Mouse (Mus musculus): ENCODE data around the gene Mroh2a. TPM values are rescaled to one million over a fixed set of nuclear protein-coding genes. Genes with fewer than 3 reads are reported as not detected.
A peak's percentile ranks its signal among the peaks of the same experiment; 100 is the strongest.

Mroh2a gene
- total and polyA plus RNA-seq, 3 experiments, result 0.06 to 0.13 TPM; not detected in 1

DNA sequence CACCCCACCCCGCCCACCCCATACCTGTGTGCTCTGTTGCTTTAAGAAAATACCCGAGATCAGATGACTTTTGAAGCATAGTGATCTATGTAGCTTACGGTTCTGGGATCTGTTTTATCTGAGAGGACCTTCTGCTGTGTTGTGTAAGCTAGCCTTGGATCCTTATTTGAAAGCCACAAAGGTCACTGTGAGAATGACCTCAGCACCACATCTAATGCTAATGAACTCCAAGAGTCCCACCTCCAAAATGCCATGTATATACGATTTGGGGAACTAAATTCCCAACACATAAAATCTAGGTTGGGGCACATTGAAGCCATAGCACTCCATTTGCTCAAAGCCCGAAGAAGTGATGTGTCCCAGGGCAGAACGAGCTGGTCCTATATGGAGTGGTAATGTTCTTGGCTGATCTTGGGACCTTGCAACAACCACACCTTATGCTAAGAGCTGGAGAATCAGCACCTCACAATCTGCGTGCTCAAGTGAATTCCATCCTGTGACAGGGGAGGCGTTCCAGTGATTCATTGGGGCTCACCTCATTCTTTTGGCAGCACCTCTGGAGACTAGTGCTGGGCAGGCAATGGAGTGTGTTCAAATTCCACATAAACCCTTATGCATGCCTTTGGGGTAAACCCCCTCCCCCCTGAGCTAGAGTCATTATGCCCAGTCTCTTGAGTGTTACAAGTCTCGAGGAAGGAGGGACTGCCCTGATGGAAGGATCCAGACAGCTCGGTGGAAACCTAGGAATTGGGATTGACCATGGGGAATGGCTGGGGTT lies 30.3 kb downstream of the Mroh2a start:
- Histone ChIP-seq H3K27ac (no peak overlapping the region), H3K27me3 (ENCODE audit: control insufficient read depth, insufficient read depth, low read length) (no peaks in the 10 kb centered on the region), H3K4me3 (no peak overlapping the region), H3K79me2 (replicated peaks; ENCODE audit: control insufficient read depth, insufficient read depth, low read length) (no peaks in the 10 kb centered on the region), H3K36me3 (ENCODE audit: control insufficient read depth, insufficient read depth, low read length) (no peaks in the 10 kb centered on the region), H3K9ac (ENCODE audit: low read depth, low read length) (no peak overlapping the region), H3K4me1 (ENCODE audit: control insufficient read depth, insufficient read depth, low read length) (peaks cover 3% of the 10 kb centered on the region)
- intact Hi-C loops (cut with DNase I), result no loop called here
- DNase-seq, result peak in 1 of 2 experiments; percentile 38
- no peak for TF ChIP-seq CTCF (IDR thresholded peaks at IDR 0.05)
- no peak for TF ChIP-seq POLR2A (IDR thresholded peaks at IDR 0.05; ENCODE audit: insufficient read depth, low read depth, low read length)
- TF ChIP-seq EP300 (IDR thresholded peaks at IDR 0.05; ENCODE audit: insufficient read depth, low read depth, low read length), result no peak
- 75% methylated on average over 10 of the region's 10 CpGs for WGBS

DNA sequence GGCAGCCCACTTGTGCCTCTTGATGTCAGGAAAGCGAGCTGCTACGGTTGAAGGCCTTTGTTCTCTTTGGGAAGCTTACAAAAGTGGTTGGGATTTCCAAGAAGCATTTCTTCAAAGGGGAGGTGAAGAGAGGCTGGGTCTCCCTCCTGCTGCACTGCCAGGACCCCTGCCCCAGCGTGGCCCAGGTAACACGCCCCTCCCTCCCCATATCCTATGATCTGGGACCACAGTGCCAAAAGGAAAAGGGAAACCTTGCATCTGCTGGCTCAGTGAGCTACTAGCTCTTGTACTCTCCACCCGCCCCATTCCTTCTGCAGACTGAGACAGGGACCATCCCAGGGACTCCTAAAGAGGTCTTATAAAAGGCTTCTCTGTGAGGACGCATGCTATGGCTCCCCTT lies 30.9 kb downstream of the Mroh2a start:
- Histone ChIP-seq H3K79me2 (replicated peaks; ENCODE audit: control insufficient read depth, insufficient read depth, low read length) (no peaks in the 10 kb centered on the region), H3K36me3 (ENCODE audit: control insufficient read depth, insufficient read depth, low read length) (no peaks in the 10 kb centered on the region), H3K27me3 (ENCODE audit: control insufficient read depth, insufficient read depth, low read length) (no peaks in the 10 kb centered on the region), H3K4me3 (no peak overlapping the region), H3K27ac (no peak overlapping the region), H3K9ac (ENCODE audit: low read depth, low read length) (no peak overlapping the region), H3K4me1 (ENCODE audit: control insufficient read depth, insufficient read depth, low read length) (peaks cover 3% of the 10 kb centered on the region)
- DNase-seq, result peak in 1 of 2 experiments; percentile 44
- intact Hi-C loops (cut with DNase I), result no loop called here
- TF ChIP-seq CTCF (IDR thresholded peaks at IDR 0.05) (no peak), POLR2A (IDR thresholded peaks at IDR 0.05; ENCODE audit: insufficient read depth, low read depth, low read length) (no peak), EP300 (IDR thresholded peaks at IDR 0.05; ENCODE audit: insufficient read depth, low read depth, low read length) (no peak)
- WGBS, result 80% methylated on average over 6 of the region's 6 CpGs

DNA sequence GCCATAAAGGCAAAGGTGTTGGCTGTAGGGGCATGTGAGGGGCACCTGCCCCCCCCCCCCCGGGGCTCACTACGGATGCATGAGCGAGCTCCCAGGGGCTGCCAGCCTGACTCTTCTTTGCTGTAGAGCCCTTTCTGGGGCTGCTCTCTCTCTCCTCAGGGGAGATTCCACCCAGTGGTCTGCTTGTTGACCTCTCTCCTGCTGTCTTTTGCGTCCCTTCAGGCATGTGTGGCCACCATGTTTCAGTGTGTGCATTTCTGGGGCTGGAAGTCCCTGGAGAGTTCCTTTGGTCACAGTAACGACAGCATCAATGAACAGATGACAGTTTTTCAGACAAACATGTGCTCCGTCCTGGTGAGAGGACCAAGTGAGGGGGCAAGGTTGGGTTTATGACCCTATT lies 31.6 kb downstream of the Mroh2a start:
- Histone ChIP-seq H3K36me3 (ENCODE audit: control insufficient read depth, insufficient read depth, low read length) (no peaks in the 10 kb centered on the region), H3K4me3 (no peak overlapping the region), H3K9ac (ENCODE audit: low read depth, low read length) (no peak overlapping the region), H3K27me3 (ENCODE audit: control insufficient read depth, insufficient read depth, low read length) (no peaks in the 10 kb centered on the region), H3K4me1 (ENCODE audit: control insufficient read depth, insufficient read depth, low read length) (peaks cover 3% of the 10 kb centered on the region), H3K79me2 (replicated peaks; ENCODE audit: control insufficient read depth, insufficient read depth, low read length) (no peaks in the 10 kb centered on the region), H3K27ac (no peak overlapping the region)
- no peak for DNase-seq
- WGBS, result 63% methylated on average over 6 of the region's 6 CpGs
- TF ChIP-seq EP300 (IDR thresholded peaks at IDR 0.05; ENCODE audit: insufficient read depth, low read depth, low read length) (no peak), POLR2A (IDR thresholded peaks at IDR 0.05; ENCODE audit: insufficient read depth, low read depth, low read length) (no peak), CTCF (IDR thresholded peaks at IDR 0.05) (no peak)
- intact Hi-C loops (cut with DNase I), result no loop called here

DNA sequence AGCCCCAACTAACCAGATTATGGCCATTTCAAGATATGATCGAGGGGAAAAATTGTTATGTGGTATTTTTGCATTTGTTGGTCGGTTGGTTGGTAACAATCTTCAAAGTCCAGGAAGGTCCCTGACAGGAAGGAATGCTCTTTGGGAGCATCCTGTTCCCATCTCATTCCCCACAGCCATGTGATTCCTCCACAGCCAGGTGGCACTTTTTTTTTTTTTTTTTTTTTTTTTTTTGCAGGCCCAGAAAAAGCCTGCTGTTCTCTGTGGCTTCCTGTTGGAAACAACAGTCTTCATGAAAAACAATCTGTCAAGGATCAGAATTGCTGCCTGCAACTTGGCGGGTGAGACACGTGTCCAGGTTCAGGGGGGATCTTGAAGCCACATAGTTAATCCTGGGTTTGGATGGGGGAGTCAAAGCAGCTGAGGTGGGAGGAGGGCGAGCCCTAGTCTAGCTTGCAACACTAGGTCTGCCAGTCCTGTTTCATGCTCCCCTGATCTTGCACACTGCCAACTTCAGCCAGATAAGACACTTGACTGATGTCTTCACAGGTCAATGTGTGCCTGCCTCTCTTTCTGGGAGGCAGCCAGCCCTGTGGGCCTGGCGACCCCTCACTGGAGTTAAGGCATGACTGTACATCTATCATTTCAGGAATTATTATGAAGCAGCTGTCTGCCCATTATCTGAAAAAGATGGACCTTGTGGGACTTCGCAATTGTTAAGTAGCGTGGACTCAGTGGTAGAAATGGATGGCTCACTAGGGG lies 32.3 kb downstream of the Mroh2a start:
- H3K27ac ChIP-seq, result no peak overlapping the region
- no peak overlapping the region for H3K9ac ChIP-seq (ENCODE audit: low read depth, low read length)
- no peak for TF ChIP-seq POLR2A (IDR thresholded peaks at IDR 0.05; ENCODE audit: insufficient read depth, low read depth, low read length)
- no peak for TF ChIP-seq CTCF (IDR thresholded peaks at IDR 0.05)
- no peak for TF ChIP-seq EP300 (IDR thresholded peaks at IDR 0.05; ENCODE audit: insufficient read depth, low read depth, low read length)
- no peaks in the 10 kb centered on the region for H3K27me3 ChIP-seq (ENCODE audit: control insufficient read depth, insufficient read depth, low read length)
- H3K4me1 ChIP-seq (ENCODE audit: control insufficient read depth, insufficient read depth, low read length), result peaks cover 3% of the 10 kb centered on the region
- no peaks in the 10 kb centered on the region for H3K79me2 ChIP-seq (replicated peaks; ENCODE audit: control insufficient read depth, insufficient read depth, low read length)
- H3K36me3 ChIP-seq (ENCODE audit: control insufficient read depth, insufficient read depth, low read length), result no peaks in the 10 kb centered on the region
- intact Hi-C loops (cut with DNase I), result no loop called here
- H3K4me3 ChIP-seq, result no peak overlapping the region
- DNase-seq, result peak; percentile 57 to 67
- 53% methylated on average over 8 of the region's 8 CpGs for WGBS

DNA sequence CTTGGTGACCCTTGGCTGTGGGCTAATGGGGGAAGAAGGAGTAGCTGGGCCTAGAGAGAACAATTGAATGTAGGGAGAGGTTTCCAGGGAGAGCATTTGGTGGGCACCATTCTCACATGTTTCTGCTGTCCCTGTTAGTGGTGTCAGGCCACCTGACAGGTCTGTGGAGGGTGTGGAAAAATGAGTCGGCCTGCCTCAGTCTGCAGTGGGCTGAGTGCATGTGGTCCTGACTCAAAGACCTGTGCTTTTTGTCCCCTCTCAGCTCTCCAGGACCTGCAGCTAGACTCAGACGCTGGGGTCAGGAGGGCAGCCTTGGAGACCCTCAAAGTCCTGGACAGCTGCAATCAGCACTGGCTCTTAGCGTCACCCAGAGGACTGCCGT lies 32.8 kb downstream of the Mroh2a start:
- no peaks in the 10 kb centered on the region for H3K27me3 ChIP-seq (ENCODE audit: control insufficient read depth, insufficient read depth, low read length)
- intact Hi-C loops (cut with DNase I), result no loop called here
- no peak overlapping the region for H3K4me3 ChIP-seq
- H3K4me1 ChIP-seq (ENCODE audit: control insufficient read depth, insufficient read depth, low read length), result peaks cover 3% of the 10 kb centered on the region
- peak in 1 of 2 experiments; percentile 44 for DNase-seq
- TF ChIP-seq EP300 (IDR thresholded peaks at IDR 0.05; ENCODE audit: insufficient read depth, low read depth, low read length), result no peak
- TF ChIP-seq POLR2A (IDR thresholded peaks at IDR 0.05; ENCODE audit: insufficient read depth, low read depth, low read length), result no peak
- TF ChIP-seq CTCF (IDR thresholded peaks at IDR 0.05), result no peak
- whole genome bisulfite sequencing, result 73% methylated on average over 4 of the region's 4 CpGs
- H3K9ac ChIP-seq (ENCODE audit: low read depth, low read length), result no peak overlapping the region
- no peaks in the 10 kb centered on the region for H3K36me3 ChIP-seq (ENCODE audit: control insufficient read depth, insufficient read depth, low read length)
- H3K79me2 ChIP-seq (replicated peaks; ENCODE audit: control insufficient read depth, insufficient read depth, low read length), result no peaks in the 10 kb centered on the region
- H3K27ac ChIP-seq, result no peak overlapping the region

DNA sequence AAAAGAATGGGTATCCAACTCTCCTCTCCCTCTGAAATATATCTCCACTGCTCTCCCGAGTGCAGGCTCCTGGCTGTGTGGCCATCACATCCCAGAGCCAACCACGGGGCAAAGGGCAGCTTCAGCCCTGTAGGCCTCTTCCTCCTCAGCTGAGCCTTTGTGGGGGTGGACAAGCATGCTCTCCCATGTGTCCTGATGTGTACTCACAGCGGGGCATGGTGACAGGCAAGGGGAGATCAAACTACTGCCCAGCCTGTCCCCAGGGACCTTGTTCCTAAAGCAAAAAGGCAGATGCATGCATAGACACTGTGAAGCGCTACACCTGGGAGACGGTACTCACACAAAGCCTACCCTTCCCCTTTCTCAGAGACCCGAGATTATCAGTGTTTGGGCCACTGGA lies 33.3 kb downstream of the Mroh2a start:
- TF ChIP-seq CTCF (IDR thresholded peaks at IDR 0.05), result no peak
- TF ChIP-seq EP300 (IDR thresholded peaks at IDR 0.05; ENCODE audit: insufficient read depth, low read depth, low read length), result no peak
- TF ChIP-seq POLR2A (IDR thresholded peaks at IDR 0.05; ENCODE audit: insufficient read depth, low read depth, low read length), result no peak
- peak in 1 of 2 experiments; percentile 60 for DNase-seq
- Histone ChIP-seq H3K27ac (no peak overlapping the region), H3K4me3 (no peak overlapping the region), H3K36me3 (ENCODE audit: control insufficient read depth, insufficient read depth, low read length) (no peaks in the 10 kb centered on the region), H3K9ac (ENCODE audit: low read depth, low read length) (no peak overlapping the region), H3K27me3 (ENCODE audit: control insufficient read depth, insufficient read depth, low read length) (no peaks in the 10 kb centered on the region), H3K79me2 (replicated peaks; ENCODE audit: control insufficient read depth, insufficient read depth, low read length) (no peaks in the 10 kb centered on the region), H3K4me1 (ENCODE audit: control insufficient read depth, insufficient read depth, low read length) (peaks cover 3% of the 10 kb centered on the region)
- intact Hi-C loops (cut with DNase I), result no loop called here
- WGBS, result 66% methylated on average over 6 of the region's 6 CpGs

All from heart, adult 2 months (tissue).